Mouse (Mus musculus) adrenal gland, postnatal 25 days (tissue): ENCODE data around the gene Sycn. TPM values are rescaled to one million over a fixed set of nuclear protein-coding genes. Genes with fewer than 3 reads are reported as not detected.

Source experiments
- DNase-seq: peaks from one replicate; pipeline ENCODE4 v3.0.0; 2021; ENCODE audit warnings: mixed read lengths
- total RNA-seq: library from RNA; stranded (reverse); gene quantifications from 2 replicates; pipeline ENCODE4 v1.2.3, GENCODE M21; 2021

The Sycn gene
- total RNA-seq, 1 experiment from 2014 or later, result not detected

- DNase-seq, result peak; percentile 54
Measured at GRCm38 (mm10) chr7:28558486-28558885, 17.8 kb downstream of the Sycn start.

- no peak for DNase-seq
Measured at GRCm38 (mm10) chr7:28560856-28561255, 20.2 kb downstream of the Sycn start.

- no peak for DNase-seq
Measured at GRCm38 (mm10) chr7:28561967-28562366, 21.3 kb downstream of the Sycn start.

- no peak for DNase-seq
Measured at GRCm38 (mm10) chr7:28562371-28562770, 21.7 kb downstream of the Sycn start.

GRCm38 (mm10) chr7:28562951-28563350, 22.3 kb downstream of the Sycn start:
- DNase-seq, result no peak

GRCm38 (mm10) chr7:28565407-28565806, 24.7 kb downstream of the Sycn start:
- DNase-seq, result no peak

GRCm38 (mm10) chr7:28567539-28567938, 26.9 kb downstream of the Sycn start:
- DNase-seq, result no peak

- peak; percentile 47 for DNase-seq
Measured at GRCm38 (mm10) chr7:28568253-28568652, 27.6 kb downstream of the Sycn start.

GRCm38 (mm10) chr7:28570291-28570981, 29.8 kb downstream of the Sycn start:
- DNase-seq, result peak; percentile 52

- DNase-seq, result peak; percentile 54
Measured at GRCm38 (mm10) chr7:28570982-28571682, 30.4 kb downstream of the Sycn start.

GRCm38 (mm10) chr7:28572689-28573088, 32.0 kb downstream of the Sycn start:
- DNase-seq, result no peak

GRCm38 (mm10) chr7:28573236-28573635, 32.6 kb downstream of the Sycn start:
- no peak for DNase-seq

GRCm38 (mm10) chr7:28575597-28575996, 34.9 kb downstream of the Sycn start:
- DNase-seq, result no peak

GRCm38 (mm10) chr7:28576271-28576914, 35.7 kb downstream of the Sycn start:
- no peak for DNase-seq

- DNase-seq, result no peak
Measured at GRCm38 (mm10) chr7:28577826-28578542, 37.3 kb downstream of the Sycn start.

GRCm38 (mm10) chr7:28578543-28579053, 37.9 kb downstream of the Sycn start:
- DNase-seq, result no peak

- no peak for DNase-seq
Measured at GRCm38 (mm10) chr7:28579826-28580225, 39.1 kb downstream of the Sycn start.

- DNase-seq, result no peak
Measured at GRCm38 (mm10) chr7:28581721-28582120, 41.0 kb downstream of the Sycn start.

GRCm38 (mm10) chr7:28582841-28583240, 42.2 kb downstream of the Sycn start:
- DNase-seq, result no peak

GRCm38 (mm10) chr7:28583570-28584344, 43.1 kb downstream of the Sycn start:
- DNase-seq, result no peak

- no peak for DNase-seq
Measured at GRCm38 (mm10) chr7:28584468-28584867, 43.8 kb downstream of the Sycn start.

GRCm38 (mm10) chr7:28585001-28585400, 44.3 kb downstream of the Sycn start:
- no peak for DNase-seq
